Mouse (Mus musculus): Measurements from ENCODE around the gene Plekhm3. TPM values are rescaled to one million over a fixed set of nuclear protein-coding genes. Genes with fewer than 3 reads are reported as not detected.

Plekhm3 gene
- polyA plus RNA-seq, 1 experiment, result 0.03 TPM

DNA sequence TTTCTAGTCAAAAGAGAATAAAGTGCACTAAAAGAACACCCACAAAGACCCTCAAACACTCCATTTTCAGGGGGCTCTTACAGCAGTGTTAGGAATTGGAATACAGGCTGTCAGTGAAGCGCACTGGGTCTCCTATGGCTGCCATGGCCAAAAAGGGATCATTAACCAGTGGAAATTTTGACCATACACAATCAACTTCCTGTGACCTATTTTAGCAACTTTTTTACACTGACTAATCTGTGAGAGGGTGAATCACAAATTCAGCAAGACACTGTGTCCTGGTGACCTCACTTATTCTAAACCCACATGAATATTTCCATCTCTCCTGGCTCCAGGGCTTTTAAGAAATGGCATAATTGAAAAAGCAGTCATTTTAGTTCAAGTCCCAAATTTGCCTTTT, 23.7 kb downstream of the Plekhm3 start:
- Histone ChIP-seq H3K27me3 (ENCODE audit: control insufficient read depth) (no peaks in the 10 kb centered on the region), H3K9me3 (ENCODE audit: control insufficient read depth, low read length) (no peaks in the 10 kb centered on the region), H3K4me1 (ENCODE audit: control insufficient read depth) (no peaks in the 10 kb centered on the region), H3K4me3 (replicated peaks) (no peak overlapping the region), H3K36me3 (ENCODE audit: control insufficient read depth) (no peaks in the 10 kb centered on the region)
- TF ChIP-seq GATA1 (IDR thresholded peaks at IDR 0.05; ENCODE audit: low read length), result no peak

DNA sequence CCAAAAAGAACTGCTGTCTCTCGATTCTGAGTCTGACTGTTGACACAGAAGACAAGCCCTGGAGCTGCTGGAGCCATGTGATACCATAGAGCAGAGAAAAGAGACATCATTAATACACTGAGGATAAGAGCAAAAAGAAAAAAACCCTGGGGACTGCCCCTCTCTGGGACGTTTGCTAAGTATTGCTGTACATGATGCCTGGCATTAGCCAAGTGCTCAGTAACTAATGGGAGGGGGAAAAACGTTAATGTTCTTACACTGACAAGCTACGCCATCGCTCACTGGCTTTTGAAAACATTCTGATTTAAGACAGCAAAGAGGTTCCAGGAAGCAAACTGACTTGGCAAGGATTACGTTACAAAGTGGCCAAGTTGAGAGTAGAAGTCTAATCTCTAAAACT, 26.5 kb downstream of the Plekhm3 start:
- Histone ChIP-seq H3K36me3 (ENCODE audit: control insufficient read depth) (no peaks in the 10 kb centered on the region), H3K4me3 (replicated peaks) (no peak overlapping the region), H3K4me1 (ENCODE audit: control insufficient read depth) (no peaks in the 10 kb centered on the region), H3K9me3 (ENCODE audit: control insufficient read depth, low read length) (no peaks in the 10 kb centered on the region), H3K27me3 (ENCODE audit: control insufficient read depth) (no peaks in the 10 kb centered on the region)
- TF ChIP-seq TAL1 (IDR thresholded peaks at IDR 0.05; ENCODE audit: low read length), result no peak
- TF ChIP-seq GATA1 (IDR thresholded peaks at IDR 0.05; ENCODE audit: low read length), result no peak

DNA sequence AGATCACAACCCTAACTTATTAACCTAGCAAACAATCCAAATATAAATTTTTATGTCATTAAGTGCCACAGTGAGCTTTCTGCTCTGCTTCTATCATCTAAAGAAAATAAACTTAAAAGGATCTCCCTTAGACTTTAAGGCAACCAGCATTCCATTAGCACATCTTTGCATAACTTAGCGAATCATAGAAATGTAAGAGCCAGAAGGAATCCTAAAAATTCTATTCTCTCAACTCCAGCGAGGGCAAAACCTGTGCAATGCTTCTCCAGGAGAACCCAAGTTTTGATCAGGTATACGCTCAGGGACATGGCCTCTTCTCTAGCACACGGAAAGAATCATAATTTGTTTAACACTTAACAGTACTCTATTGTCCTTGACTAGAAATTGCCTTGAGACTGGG, 27.0 kb downstream of the Plekhm3 start:
- H3K4me1 ChIP-seq (ENCODE audit: control insufficient read depth), result no peaks in the 10 kb centered on the region
- TF ChIP-seq GATA1 (IDR thresholded peaks at IDR 0.05; ENCODE audit: low read length), result no peak
- no peak for TF ChIP-seq TAL1 (IDR thresholded peaks at IDR 0.05; ENCODE audit: low read length)
- H3K36me3 ChIP-seq (ENCODE audit: control insufficient read depth), result no peaks in the 10 kb centered on the region
- H3K9me3 ChIP-seq (ENCODE audit: control insufficient read depth, low read length), result no peaks in the 10 kb centered on the region
- H3K27me3 ChIP-seq (ENCODE audit: control insufficient read depth), result no peaks in the 10 kb centered on the region
- no peak overlapping the region for H3K4me3 ChIP-seq (replicated peaks)

DNA sequence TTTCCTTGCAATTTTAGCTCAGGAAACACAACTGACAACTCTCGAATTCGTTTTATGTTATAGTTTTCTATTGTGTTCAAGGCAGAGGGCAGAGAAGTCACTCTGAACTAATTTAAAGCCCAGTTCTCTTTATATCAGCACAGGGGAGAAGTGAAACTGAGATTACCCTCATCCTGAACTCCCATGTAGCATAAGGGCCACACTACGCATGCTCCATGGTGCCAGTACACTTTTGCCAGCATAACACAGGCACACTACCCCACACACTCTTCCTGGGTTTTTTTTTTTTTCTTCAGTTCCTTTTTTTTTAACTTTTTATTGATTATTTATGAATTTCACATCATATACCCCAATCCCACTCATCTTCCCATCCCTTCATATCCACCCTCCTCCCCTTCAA, 28.1 kb downstream of the Plekhm3 start:
- H3K36me3 ChIP-seq (ENCODE audit: control insufficient read depth), result no peaks in the 10 kb centered on the region
- H3K4me3 ChIP-seq (replicated peaks), result no peak overlapping the region
- TF ChIP-seq GATA1 (IDR thresholded peaks at IDR 0.05; ENCODE audit: low read length) (no peak), TAL1 (IDR thresholded peaks at IDR 0.05; ENCODE audit: low read length) (no peak)
- H3K4me1 ChIP-seq (ENCODE audit: control insufficient read depth), result no peaks in the 10 kb centered on the region
- no peaks in the 10 kb centered on the region for H3K9me3 ChIP-seq (ENCODE audit: control insufficient read depth, low read length)
- H3K27me3 ChIP-seq (ENCODE audit: control insufficient read depth), result no peaks in the 10 kb centered on the region

DNA sequence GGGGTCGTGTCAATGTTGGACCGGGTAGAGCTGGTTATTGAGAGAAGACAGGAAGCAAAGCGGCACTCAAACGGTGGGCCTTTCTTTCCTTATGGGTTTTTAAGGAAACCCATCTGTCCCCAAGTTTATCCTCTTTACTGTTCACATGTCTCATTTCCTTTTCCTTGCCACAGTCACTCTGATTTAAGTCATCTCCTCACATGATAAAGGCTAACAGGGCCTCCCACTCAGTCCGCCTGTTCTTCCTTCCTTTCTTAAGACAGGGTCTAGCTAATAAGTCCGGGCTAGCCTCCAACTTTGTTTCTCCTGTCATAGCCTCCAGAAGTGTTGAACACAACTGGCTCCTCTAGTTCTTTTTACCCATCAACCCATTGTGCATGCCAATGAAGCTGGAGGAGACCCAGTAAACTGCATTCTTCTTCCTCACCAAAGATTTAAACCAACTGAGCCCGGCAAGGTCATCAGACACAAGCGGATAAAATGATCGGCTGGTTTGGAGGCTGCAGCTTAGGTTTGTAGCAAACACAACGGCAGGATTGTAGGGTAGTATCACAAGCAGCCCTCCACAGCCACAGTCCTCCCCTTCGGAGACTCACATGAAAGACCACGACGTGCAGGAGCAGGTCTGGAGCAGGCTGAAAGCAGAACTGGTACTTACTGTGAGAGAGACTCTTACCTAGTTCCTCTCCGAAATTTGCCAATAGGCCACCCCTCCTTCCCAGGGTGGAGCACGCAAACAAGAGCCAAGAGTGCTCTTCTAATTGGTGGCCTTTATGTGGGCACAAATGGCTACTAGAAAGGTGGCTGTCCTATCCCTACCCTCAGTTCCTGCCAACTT, 29.0 kb downstream of the Plekhm3 start:
- no peaks in the 10 kb centered on the region for H3K36me3 ChIP-seq (ENCODE audit: control insufficient read depth)
- no peak for TF ChIP-seq GATA1 (IDR thresholded peaks at IDR 0.05; ENCODE audit: low read length)
- no peak for TF ChIP-seq TAL1 (IDR thresholded peaks at IDR 0.05; ENCODE audit: low read length)
- H3K9me3 ChIP-seq (ENCODE audit: control insufficient read depth, low read length), result no peaks in the 10 kb centered on the region
- H3K4me1 ChIP-seq (ENCODE audit: control insufficient read depth), result no peaks in the 10 kb centered on the region
- no peaks in the 10 kb centered on the region for H3K27me3 ChIP-seq (ENCODE audit: control insufficient read depth)
- no peak overlapping the region for H3K4me3 ChIP-seq (replicated peaks)

DNA sequence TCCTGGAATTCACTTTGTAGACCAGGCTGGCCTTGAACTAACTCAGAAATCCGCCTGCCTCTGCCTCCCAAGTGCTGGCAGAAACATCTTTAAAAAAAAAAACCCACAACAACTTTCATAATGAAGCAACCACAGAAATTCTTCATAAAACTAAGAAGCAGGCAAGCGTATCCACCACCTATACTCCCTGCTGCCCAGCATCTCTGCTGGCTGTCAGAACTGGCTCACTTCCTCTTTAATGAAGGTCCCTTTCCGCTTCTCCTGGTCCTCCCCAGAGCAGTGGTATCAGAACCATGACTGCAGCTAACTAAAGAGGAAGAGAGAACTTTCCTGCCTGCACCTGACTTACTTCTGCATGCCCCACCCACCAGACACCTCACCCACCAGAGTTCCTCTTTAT, 31.0 kb downstream of the Plekhm3 start:
- H3K4me3 ChIP-seq (replicated peaks), result no peak overlapping the region
- TF ChIP-seq GATA1 (IDR thresholded peaks at IDR 0.05; ENCODE audit: low read length), result no peak
- H3K36me3 ChIP-seq (ENCODE audit: control insufficient read depth), result peaks cover 6% of the 10 kb centered on the region
- no peaks in the 10 kb centered on the region for H3K27me3 ChIP-seq (ENCODE audit: control insufficient read depth)
- no peaks in the 10 kb centered on the region for H3K4me1 ChIP-seq (ENCODE audit: control insufficient read depth)
- no peaks in the 10 kb centered on the region for H3K9me3 ChIP-seq (ENCODE audit: control insufficient read depth, low read length)

DNA sequence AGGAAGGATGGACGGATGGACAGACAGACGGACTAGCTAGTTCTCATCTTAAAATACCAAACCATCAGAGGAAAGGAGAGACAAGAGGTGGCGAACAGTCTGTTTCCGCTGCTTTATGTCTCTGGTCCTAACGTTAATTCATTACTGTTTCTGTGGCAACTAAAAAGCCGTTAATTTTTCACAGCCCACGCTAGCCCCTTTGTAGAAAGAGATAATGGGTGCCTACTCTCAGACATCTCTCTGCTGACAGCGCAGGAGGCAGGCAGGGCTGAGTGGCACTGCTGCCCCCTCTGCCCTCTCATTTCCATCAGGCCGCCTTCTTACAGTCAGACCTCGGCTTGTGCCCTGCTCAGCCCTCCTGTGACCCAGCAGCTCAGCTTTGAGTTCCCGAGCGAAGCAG, 32.3 kb downstream of the Plekhm3 start:
- Histone ChIP-seq H3K9me3 (ENCODE audit: control insufficient read depth, low read length) (no peaks in the 10 kb centered on the region), H3K4me1 (ENCODE audit: control insufficient read depth) (no peaks in the 10 kb centered on the region), H3K4me3 (replicated peaks) (no peak overlapping the region), H3K36me3 (ENCODE audit: control insufficient read depth) (peaks cover 6% of the 10 kb centered on the region), H3K27me3 (ENCODE audit: control insufficient read depth) (no peaks in the 10 kb centered on the region)
- TF ChIP-seq TAL1 (IDR thresholded peaks at IDR 0.05; ENCODE audit: low read length) (no peak), GATA1 (IDR thresholded peaks at IDR 0.05; ENCODE audit: low read length) (no peak)

- no peak for TF ChIP-seq TAL1 (IDR thresholded peaks at IDR 0.05; ENCODE audit: low read length)
- no peak for TF ChIP-seq GATA1 (IDR thresholded peaks at IDR 0.05; ENCODE audit: low read length)
- Histone ChIP-seq H3K4me3 (replicated peaks) (no peak overlapping the region), H3K9me3 (ENCODE audit: control insufficient read depth, low read length) (no peaks in the 10 kb centered on the region), H3K27me3 (ENCODE audit: control insufficient read depth) (no peaks in the 10 kb centered on the region), H3K4me1 (ENCODE audit: control insufficient read depth) (no peaks in the 10 kb centered on the region), H3K36me3 (ENCODE audit: control insufficient read depth) (peaks cover 6% of the 10 kb centered on the region)
Observed at GRCm38 (mm10) chr1:64918810-64919528, 37.7 kb downstream of the Plekhm3 start.

DNA sequence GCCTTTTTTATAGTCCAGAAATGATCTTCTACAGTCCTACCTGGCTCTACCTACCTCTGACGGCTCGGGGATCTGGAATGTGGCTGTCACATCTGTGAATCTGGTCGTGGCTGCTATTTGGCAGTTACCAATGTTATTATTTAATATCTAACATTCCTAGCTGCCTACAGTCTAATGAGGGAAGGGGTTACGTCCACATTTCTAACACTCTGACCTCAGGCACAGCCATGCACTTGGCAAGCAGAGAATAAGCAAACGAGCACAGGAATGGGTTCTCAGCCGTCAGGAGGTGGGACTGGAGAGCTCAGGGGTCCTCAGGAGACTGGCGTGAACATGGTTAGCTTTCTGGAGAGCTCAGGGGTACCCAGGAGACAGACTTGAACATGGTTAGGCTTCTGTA, 38.7 kb downstream of the Plekhm3 start:
- Histone ChIP-seq H3K4me1 (ENCODE audit: control insufficient read depth) (no peaks in the 10 kb centered on the region), H3K27me3 (ENCODE audit: control insufficient read depth) (no peaks in the 10 kb centered on the region), H3K4me3 (replicated peaks) (no peak overlapping the region), H3K36me3 (ENCODE audit: control insufficient read depth) (peaks cover 6% of the 10 kb centered on the region), H3K9me3 (ENCODE audit: control insufficient read depth, low read length) (no peaks in the 10 kb centered on the region)
- TF ChIP-seq TAL1 (IDR thresholded peaks at IDR 0.05; ENCODE audit: low read length) (no peak), GATA1 (IDR thresholded peaks at IDR 0.05; ENCODE audit: low read length) (no peak)

All from erythroblast, embryonic 14.5 days (primary cell).